Mouse (Mus musculus) megakaryocyte, embryonic 14.5 days (primary cell): ENCODE results near the gene Cd164l2. TPM values are rescaled to one million over a fixed set of nuclear protein-coding genes. Genes with fewer than 3 reads are reported as not detected.

Experiments
- H3K27me3 ChIP-seq: replicated peaks from 2 replicates; pipeline ENCODE3; 2012; ENCODE audit warnings: inconsistent platforms
- H3K36me3 ChIP-seq: replicated peaks from 2 replicates; pipeline ENCODE3; 2012; ENCODE audit warnings: low read length, inconsistent platforms, mixed read lengths
- H3K4me1 ChIP-seq: 2 replicates; pipeline ENCODE4 v1.6.1; 2012; ENCODE audit warnings: inconsistent platforms
- H3K4me3 ChIP-seq: replicated peaks from 2 replicates; pipeline ENCODE3; 2012; ENCODE audit warnings: moderate library complexity, mild to moderate bottlenecking, inconsistent platforms
- H3K9me3 ChIP-seq: 2 replicates; pipeline ENCODE4 v1.6.1; 2012; ENCODE audit warnings: inconsistent platforms
- FLI1 ChIP-seq: IDR thresholded peaks from 2 replicates; pipeline ENCODE4 v1.6.1; 2012; ENCODE audit warnings: low read length, inconsistent platforms, mixed read lengths
- GATA1 ChIP-seq: IDR thresholded peaks from 3 replicates; pipeline ENCODE4 v1.6.1; 2012; ENCODE audit warnings: mixed read lengths, low read length, inconsistent platforms, borderline replicate concordance
- polyA plus RNA-seq: library from polyadenylated mRNA; stranded (reverse); fragments of >175 nt; gene quantifications from 2 replicates; pipeline ENCODE4 v1.2.3, GENCODE M21; 2012; ENCODE audit warnings: low replicate concordance; ENCODE audit not compliant: insufficient read depth

Cd164l2 gene
- polyA plus RNA-seq, 1 experiment: 1.7 TPM

DNA sequence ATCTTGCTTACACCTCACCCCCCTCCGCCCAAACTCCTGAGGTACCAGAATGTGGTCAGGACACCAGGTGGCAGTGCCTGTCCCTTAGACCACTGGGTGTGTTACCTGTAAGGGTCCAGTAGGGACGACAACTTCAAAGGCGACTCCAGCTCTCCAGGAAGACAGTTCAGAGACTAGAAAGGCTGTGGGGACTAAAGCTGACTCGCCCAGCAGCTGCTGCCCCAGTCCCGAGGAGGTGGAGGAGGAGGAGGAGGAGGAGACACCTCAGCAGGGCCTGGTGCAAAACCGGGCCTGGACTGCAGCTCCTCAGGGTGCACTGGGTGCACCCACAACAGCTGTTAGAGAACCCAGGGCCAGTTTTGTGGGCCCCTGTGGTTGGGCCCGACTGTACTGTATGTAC, 51.0 kb downstream of the Cd164l2 start, which contains the start of gene Sytl1:
Gene Sytl1, minus strand, starts transcription at position 232 of the 400 bp plus-strand sequence.
- TF ChIP-seq FLI1: no peak
- no peak for TF ChIP-seq GATA1
- Histone ChIP-seq H3K27me3 (peaks cover 36% of the 10 kb centered on the region), H3K4me1 (peaks cover 53% of the 10 kb centered on the region), H3K4me3 (peak within 1 kb of the TSS; percentile 81), H3K36me3 (peaks cover 40% of the 10 kb centered on the region), H3K9me3 (no peaks in the 10 kb centered on the region)

GRCm38 (mm10) chr4:133263756-133264155, 51.8 kb downstream of the Cd164l2 start:
- no peaks in the 10 kb centered on the region for H3K9me3 ChIP-seq
- TF ChIP-seq GATA1 (no peak), FLI1 (no peak)
- H3K4me1 ChIP-seq: peaks cover 53% of the 10 kb centered on the region
- peaks cover 49% of the 10 kb centered on the region for H3K36me3 ChIP-seq
- no peak overlapping the region for H3K4me3 ChIP-seq
- peaks cover 27% of the 10 kb centered on the region for H3K27me3 ChIP-seq

DNA sequence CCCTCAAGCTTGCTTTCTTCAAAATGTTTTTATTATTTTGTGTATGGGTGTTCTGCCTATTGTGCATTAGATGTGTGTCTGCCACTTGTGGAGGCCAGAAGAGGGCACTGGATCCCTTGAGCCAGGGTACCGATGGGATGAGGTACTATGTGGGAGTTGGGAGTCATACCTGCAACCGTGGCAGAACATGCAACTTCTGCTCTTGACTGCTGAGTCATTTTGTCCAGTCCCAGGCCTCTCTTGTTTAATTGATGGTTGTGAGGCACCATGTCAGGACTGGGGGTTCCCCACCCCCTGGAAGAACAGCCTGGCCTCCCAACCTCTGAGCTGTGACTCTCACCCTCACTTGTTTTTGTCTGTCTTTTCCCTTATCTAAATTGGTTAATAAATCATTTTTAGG, 52.6 kb downstream of the Cd164l2 start:
- no peak overlapping the region for H3K4me3 ChIP-seq
- H3K27me3 ChIP-seq: peaks cover 19% of the 10 kb centered on the region
- no peak for TF ChIP-seq FLI1
- H3K9me3 ChIP-seq: no peaks in the 10 kb centered on the region
- H3K36me3 ChIP-seq: peaks cover 57% of the 10 kb centered on the region
- peaks cover 57% of the 10 kb centered on the region for H3K4me1 ChIP-seq

- H3K4me3 ChIP-seq: no peak overlapping the region
- H3K4me1 ChIP-seq: peaks cover 61% of the 10 kb centered on the region
- peaks cover 13% of the 10 kb centered on the region for H3K27me3 ChIP-seq
- TF ChIP-seq GATA1: no peak
- no peaks in the 10 kb centered on the region for H3K9me3 ChIP-seq
- H3K36me3 ChIP-seq: peaks cover 64% of the 10 kb centered on the region
Measured at GRCm38 (mm10) chr4:133265297-133265696, 53.4 kb downstream of the Cd164l2 start.

DNA sequence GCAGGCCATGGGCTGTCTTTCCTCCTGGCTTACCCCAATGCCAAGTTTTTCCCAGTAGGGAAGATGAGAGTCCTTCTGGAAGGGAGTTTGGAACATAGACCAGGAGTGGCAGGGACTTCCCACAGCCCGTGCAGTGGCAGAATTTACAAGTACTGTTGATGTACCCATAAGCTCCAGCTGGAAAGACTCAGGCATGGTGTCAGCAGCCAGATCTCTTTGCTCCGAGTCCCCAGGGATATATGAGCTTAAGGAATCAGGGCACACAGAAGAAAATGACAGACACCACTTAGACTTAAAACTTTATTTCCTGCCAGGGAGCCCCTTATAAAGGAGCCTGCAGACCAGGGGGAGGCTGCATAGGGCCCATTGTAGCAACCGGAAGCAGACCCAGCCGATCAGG, 53.8 kb downstream of the Cd164l2 start:
- TF ChIP-seq FLI1: no peak
- TF ChIP-seq GATA1: no peak
- H3K9me3 ChIP-seq: no peaks in the 10 kb centered on the region
- peaks cover 8% of the 10 kb centered on the region for H3K27me3 ChIP-seq
- H3K36me3 ChIP-seq: peaks cover 69% of the 10 kb centered on the region
- H3K4me3 ChIP-seq: no peak overlapping the region
- peaks cover 60% of the 10 kb centered on the region for H3K4me1 ChIP-seq

- TF ChIP-seq GATA1: no peak
- TF ChIP-seq FLI1: no peak
- no peaks in the 10 kb centered on the region for H3K9me3 ChIP-seq
- no peak overlapping the region for H3K4me3 ChIP-seq
- H3K4me1 ChIP-seq: peaks cover 54% of the 10 kb centered on the region
- peaks cover 72% of the 10 kb centered on the region for H3K36me3 ChIP-seq
- peaks cover 2% of the 10 kb centered on the region for H3K27me3 ChIP-seq
Measured at GRCm38 (mm10) chr4:133266248-133266880, 54.4 kb downstream of the Cd164l2 start.

- no peak overlapping the region for H3K4me3 ChIP-seq
- no peaks in the 10 kb centered on the region for H3K27me3 ChIP-seq
- TF ChIP-seq GATA1 (no peak), FLI1 (no peak)
- peaks cover 75% of the 10 kb centered on the region for H3K36me3 ChIP-seq
- H3K4me1 ChIP-seq: peaks cover 29% of the 10 kb centered on the region
- no peaks in the 10 kb centered on the region for H3K9me3 ChIP-seq
Measured at GRCm38 (mm10) chr4:133268931-133269330, 57.0 kb downstream of the Cd164l2 start.

GRCm38 (mm10) chr4:133269596-133269995, 57.7 kb downstream of the Cd164l2 start:
- H3K9me3 ChIP-seq: no peaks in the 10 kb centered on the region
- TF ChIP-seq FLI1: no peak
- TF ChIP-seq GATA1: no peak
- peaks cover 80% of the 10 kb centered on the region for H3K36me3 ChIP-seq
- no peaks in the 10 kb centered on the region for H3K27me3 ChIP-seq
- peaks cover 27% of the 10 kb centered on the region for H3K4me1 ChIP-seq
- no peak overlapping the region for H3K4me3 ChIP-seq

DNA sequence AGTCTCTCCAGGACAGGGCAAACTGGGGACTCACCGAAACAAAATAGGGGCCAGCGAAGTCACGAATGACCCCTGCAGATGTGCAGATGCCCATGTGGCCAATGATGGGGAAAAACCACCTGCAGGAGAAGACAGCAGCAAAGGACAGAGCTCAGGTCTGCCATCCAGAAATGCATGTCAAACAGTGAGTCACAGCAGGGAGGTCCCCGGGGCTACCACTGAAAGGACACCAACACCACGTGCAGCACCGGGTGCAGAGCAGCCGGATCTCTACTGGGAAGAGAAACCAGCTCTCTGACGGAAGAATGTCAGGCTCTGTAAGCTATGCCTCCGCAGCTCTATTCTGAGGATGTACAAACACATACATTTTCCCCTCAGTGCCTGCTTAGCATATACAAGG, 59.0 kb downstream of the Cd164l2 start:
- TF ChIP-seq GATA1 (no peak), FLI1 (no peak)
- Histone ChIP-seq H3K4me1 (peaks cover 31% of the 10 kb centered on the region), H3K27me3 (no peaks in the 10 kb centered on the region), H3K4me3 (no peak overlapping the region), H3K36me3 (peaks cover 81% of the 10 kb centered on the region), H3K9me3 (no peaks in the 10 kb centered on the region)

Other genes starting within 250 kb of the Cd164l2 start
- gene Fgr, start 238.0 kb upstream of the Cd164l2 start, polyA plus RNA-seq: 4.8 TPM in 1 of 2 replicates, not detected in the other
- 42.4 and 114 TPM in 2 replicates for gene Ahdc1, start 200.9 kb upstream of the Cd164l2 start, polyA plus RNA-seq
- gene Wasf2, start 81.6 kb upstream of the Cd164l2 start, polyA plus RNA-seq: 43.7 and 76.2 TPM in 2 replicates
- not detected in 2 replicates for gene Gpr3, start 405 bp downstream of the Cd164l2 start, polyA plus RNA-seq
- gene Map3k6, start 28.7 kb downstream of the Cd164l2 start, polyA plus RNA-seq: 4.1 and 11.6 TPM in 2 replicates
- 6.0 TPM in 1 of 2 replicates, not detected in the other for gene Sytl1, start 51.0 kb downstream of the Cd164l2 start, polyA plus RNA-seq
- 5.8 and 12.2 TPM in 2 replicates for gene Tmem222, start 65.7 kb downstream of the Cd164l2 start, polyA plus RNA-seq
- 85.7 and 118 TPM in 2 replicates for gene Wdtc1, start 141.3 kb downstream of the Cd164l2 start, polyA plus RNA-seq
- gene Slc9a1, start 157.6 kb downstream of the Cd164l2 start, polyA plus RNA-seq: 50.9 and 56.9 TPM in 2 replicates